Mouse (Mus musculus): Measurements from ENCODE around the gene Itga8. TPM values are rescaled to one million over a fixed set of nuclear protein-coding genes. Genes with fewer than 3 reads are reported as not detected.

Gene Itga8
- polyA plus RNA-seq, 1 experiment from 2014 or later = 8.3 TPM

DNA sequence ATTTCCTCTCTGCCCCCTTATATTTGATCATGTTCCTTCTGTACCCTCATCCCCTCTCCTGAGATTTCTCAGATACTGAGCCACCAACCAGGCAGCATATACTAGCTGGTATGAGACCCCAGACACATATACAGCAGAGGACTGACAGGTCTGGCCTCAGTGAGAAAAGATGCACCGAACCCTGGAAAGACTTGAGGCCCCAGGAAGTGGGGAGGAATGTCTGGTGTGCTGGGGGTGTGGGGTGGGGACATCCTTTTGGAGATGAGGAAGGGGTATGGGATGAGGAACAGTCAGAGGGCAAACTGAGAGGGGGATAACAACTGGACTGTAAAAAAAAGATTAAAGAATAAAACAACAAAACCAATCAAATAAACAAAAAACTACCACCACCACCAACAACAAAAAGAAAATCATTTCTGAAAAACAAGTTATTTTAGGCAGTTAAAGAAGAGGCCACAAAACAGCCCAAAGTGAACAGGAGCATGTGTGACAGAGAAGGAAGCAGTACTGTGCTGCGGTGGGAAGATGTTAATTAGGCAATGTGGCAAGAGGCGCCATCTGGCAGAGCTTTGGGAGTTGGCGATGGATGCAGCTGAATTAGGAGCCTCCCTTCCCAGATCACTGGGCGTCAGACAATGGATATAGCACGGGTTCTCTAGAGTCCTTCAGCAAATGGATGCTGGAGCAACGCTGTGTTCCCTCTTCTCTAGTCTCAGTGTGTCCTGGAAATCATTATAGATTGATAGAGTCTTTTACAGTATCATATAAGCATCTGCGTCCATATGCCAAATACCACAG lies 9.5 kb downstream of the Itga8 start:
- Histone ChIP-seq H3K4me3 (no peak overlapping the region), H3K27ac (replicated peaks) (no peak overlapping the region; the same call in 1 of the 2 replicates), H3K4me1 (peaks cover 20% of the 10 kb centered on the region), H3K27me3 (replicated peaks; ENCODE audit: low read depth, poor library complexity, severe bottlenecking) (no peaks in the 10 kb centered on the region), H3K36me3 (replicated peaks) (no peaks in the 10 kb centered on the region), H3K9me3 (no peaks in the 10 kb centered on the region)
- no peak for DNase-seq (ENCODE audit: low spot score)
- WGBS = 61% methylated on average over 8 of the region's 8 CpGs

DNA sequence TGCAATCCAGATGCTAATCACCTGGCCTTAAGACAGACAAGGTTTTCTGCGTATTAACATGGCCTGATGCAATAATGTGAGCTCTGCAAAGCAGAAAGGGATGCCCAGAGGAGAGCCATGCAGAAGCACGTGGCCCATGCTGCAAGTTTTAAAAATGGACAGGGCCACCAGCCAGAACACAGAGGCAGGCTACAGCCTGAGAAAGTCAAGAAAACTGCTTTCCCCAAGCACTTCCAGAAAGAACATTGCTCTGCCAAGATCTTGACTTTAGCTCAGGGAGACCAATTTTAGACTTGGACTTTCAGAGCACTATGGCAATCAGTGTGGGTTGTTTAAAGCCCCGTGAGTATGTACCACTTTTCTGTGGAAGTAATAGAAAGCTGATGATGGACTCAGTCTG lies 11.5 kb downstream of the Itga8 start:
- H3K27ac ChIP-seq (replicated peaks) = no peak overlapping the region
- H3K27me3 ChIP-seq (replicated peaks; ENCODE audit: low read depth, poor library complexity, severe bottlenecking) = no peaks in the 10 kb centered on the region
- H3K9me3 ChIP-seq = no peaks in the 10 kb centered on the region
- H3K4me1 ChIP-seq = peaks cover 14% of the 10 kb centered on the region
- no peak for DNase-seq (ENCODE audit: low spot score)
- WGBS = 82% methylated on average over 3 of the region's 3 CpGs
- H3K36me3 ChIP-seq (replicated peaks) = no peaks in the 10 kb centered on the region
- H3K4me3 ChIP-seq = no peak overlapping the region

DNA sequence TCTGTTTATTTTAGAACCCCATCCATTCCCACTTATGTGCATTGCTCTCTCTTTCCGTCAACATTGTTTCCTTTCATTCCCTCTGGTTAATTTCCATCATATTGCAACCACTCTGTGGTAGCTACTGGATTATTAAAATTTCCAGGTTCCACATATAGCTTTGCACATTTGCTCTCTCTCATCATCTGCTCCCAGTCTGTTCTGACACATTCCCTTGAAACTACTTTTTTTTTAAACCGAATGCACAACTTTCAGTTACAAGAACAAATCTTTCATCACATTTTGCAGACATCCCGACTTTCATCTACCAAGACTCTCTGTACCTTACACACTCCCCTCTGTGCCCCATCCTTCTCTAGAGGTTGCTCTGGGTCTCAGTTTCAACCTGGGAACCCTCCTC lies 13.9 kb downstream of the Itga8 start:
- H3K27ac ChIP-seq (replicated peaks) = no peak overlapping the region
- H3K36me3 ChIP-seq (replicated peaks) = no peaks in the 10 kb centered on the region
- H3K4me3 ChIP-seq = no peak overlapping the region
- H3K27me3 ChIP-seq (replicated peaks; ENCODE audit: low read depth, poor library complexity, severe bottlenecking) = no peaks in the 10 kb centered on the region
- no peak for DNase-seq (ENCODE audit: low spot score)
- no peaks in the 10 kb centered on the region for H3K9me3 ChIP-seq
- WGBS = 90% methylated on average over 3 of the region's 3 CpGs
- peaks cover 6% of the 10 kb centered on the region; the same call in 1 of the 2 replicates for H3K4me1 ChIP-seq

DNA sequence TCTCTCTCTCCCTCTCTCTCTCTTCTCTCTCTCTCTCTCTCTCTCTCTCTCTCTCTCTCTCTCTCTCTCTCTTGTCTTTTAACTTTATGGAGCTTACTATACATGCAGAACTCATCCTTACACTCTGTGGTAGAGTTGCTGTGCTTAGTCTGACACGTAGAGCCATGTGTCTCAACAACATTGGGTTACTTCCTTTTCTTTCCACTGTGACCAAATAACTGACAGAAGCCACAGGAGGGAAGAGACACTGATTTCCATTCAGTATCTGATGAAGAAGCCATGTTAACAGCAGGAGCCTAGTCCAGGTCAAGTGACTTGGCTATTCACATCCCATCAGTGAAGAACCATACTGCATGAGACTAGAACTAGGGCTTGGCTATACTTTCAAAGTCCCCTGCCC lies 21.1 kb downstream of the Itga8 start:
- no peak for DNase-seq (ENCODE audit: low spot score)
- Histone ChIP-seq H3K27me3 (replicated peaks; ENCODE audit: low read depth, poor library complexity, severe bottlenecking) (no peaks in the 10 kb centered on the region), H3K27ac (replicated peaks) (no peak overlapping the region), H3K4me1 (peaks cover 7% of the 10 kb centered on the region; the same call in 1 of the 2 replicates), H3K9me3 (no peaks in the 10 kb centered on the region), H3K4me3 (no peak overlapping the region), H3K36me3 (replicated peaks) (no peaks in the 10 kb centered on the region)
- WGBS = 82% methylated on average over 1 of the region's 1 CpGs

DNA sequence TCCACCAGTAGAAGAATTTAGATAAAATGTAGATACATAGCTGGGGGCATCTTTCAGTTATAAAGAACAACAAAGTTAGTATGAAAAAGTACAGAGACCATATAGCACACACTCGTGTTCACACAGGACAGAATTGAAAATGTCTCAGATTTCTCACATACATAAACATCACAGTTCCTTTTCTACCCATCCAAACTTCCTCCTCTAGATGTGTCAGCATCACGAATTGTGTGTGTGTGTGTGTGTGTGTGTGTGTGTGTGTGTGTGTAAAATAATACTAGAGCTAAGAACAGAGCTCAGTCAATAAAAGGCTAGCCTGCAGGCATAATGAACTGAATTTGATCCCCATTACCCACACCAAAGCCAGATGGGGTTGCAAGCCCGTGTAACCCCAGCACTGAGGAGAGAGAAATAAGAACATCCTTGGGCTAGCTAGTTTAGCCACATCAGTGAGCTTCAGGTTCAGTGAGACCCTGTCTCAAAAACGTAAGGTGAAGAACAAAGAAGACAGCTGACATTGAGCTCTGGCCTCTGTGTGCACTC lies 22.6 kb downstream of the Itga8 start:
- 49% methylated on average over 4 of the region's 4 CpGs for WGBS
- Histone ChIP-seq H3K4me3 (no peak overlapping the region), H3K4me1 (peaks cover 7% of the 10 kb centered on the region; the same call in 1 of the 2 replicates), H3K36me3 (replicated peaks) (no peaks in the 10 kb centered on the region), H3K27ac (replicated peaks) (no peak overlapping the region), H3K27me3 (replicated peaks; ENCODE audit: low read depth, poor library complexity, severe bottlenecking) (no peaks in the 10 kb centered on the region), H3K9me3 (no peaks in the 10 kb centered on the region)
- no peak for DNase-seq (ENCODE audit: low spot score)

DNA sequence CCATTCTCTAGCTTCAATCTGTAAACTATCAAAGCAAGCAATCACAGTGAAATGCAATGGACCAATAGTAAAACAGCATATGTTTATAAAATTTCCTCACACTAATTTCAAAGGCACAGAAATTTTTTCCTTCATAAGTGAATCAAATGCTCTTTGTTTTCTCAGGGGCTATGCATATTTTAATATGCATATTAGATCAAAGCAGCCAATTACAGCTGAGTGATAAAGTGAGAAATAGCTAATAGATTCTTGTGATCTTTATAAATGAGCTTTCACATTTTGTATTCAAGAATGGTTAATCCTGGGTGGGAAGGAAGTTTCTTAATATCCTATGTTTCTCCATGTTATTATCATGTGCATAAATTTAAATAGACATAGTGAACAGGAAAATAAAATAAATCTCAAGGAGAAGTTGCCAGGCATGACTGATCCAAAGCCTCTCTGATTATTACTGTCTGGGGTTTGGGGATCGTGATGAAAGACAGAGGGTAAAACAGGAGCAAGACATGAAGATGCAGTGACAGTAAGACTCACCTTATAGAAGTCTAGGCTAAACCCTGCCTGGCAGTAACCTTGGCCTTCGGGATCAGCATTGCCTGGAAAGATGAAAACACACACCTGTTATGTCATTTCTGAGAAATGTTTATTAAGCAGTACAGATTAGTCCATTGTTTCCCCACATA lies 44.9 kb downstream of the Itga8 start:
- no peak overlapping the region for H3K27ac ChIP-seq (replicated peaks)
- no peaks in the 10 kb centered on the region for H3K4me1 ChIP-seq
- H3K9me3 ChIP-seq = no peaks in the 10 kb centered on the region
- no peak overlapping the region for H3K4me3 ChIP-seq
- DNase-seq (ENCODE audit: low spot score) = no peak
- WGBS = 90% methylated on average over 2 of the region's 2 CpGs
- H3K27me3 ChIP-seq (replicated peaks; ENCODE audit: low read depth, poor library complexity, severe bottlenecking) = no peaks in the 10 kb centered on the region
- H3K36me3 ChIP-seq (replicated peaks) = no peaks in the 10 kb centered on the region

DNA sequence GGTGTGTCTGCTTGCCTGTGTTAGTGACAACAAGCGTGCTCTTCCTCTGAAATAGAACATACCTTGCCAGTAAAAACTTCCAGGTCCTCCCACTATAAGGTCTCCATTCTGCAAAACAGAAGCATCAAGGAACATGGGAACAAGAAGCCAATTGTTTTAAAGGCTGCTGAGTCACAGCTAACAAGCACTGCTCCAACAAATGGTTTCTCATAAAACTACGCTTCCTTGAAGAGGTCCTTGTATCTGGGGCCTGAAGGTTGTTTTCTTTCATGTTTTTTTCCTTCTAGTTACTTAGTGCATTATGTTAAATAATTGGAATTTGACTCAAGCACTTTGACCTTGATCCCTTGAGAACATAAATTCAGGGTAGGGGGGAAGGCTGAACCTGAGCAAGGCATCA lies 45.8 kb downstream of the Itga8 start:
- no peak overlapping the region for H3K27ac ChIP-seq (replicated peaks)
- WGBS = 64% methylated on average over 2 of the region's 2 CpGs

DNA sequence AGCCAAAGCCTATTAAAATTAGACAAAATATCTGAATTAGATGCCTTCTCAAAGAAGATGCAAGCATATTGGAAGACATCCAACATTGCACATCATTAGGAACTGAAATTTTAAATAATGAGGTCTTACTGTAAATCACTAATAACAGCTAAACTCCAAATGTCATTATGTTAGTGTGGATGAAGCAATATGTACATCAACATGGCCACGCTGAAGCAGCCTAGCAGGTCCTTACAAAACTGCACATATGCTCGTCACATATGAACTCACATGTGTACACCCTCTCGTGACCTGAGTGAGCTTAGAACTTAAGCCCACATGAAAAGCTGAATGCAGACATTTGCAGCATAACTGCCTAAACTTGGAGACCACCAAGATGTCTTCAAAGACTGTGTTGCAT lies 66.4 kb downstream of the Itga8 start:
- no peak for DNase-seq (ENCODE audit: low spot score)
- no peaks in the 10 kb centered on the region for H3K36me3 ChIP-seq (replicated peaks)
- H3K9me3 ChIP-seq = no peaks in the 10 kb centered on the region
- no peak overlapping the region for H3K27ac ChIP-seq (replicated peaks)
- no peaks in the 10 kb centered on the region for H3K27me3 ChIP-seq (replicated peaks; ENCODE audit: low read depth, poor library complexity, severe bottlenecking)
- WGBS = 93% methylated on average over 3 of the region's 3 CpGs
- no peaks in the 10 kb centered on the region for H3K4me1 ChIP-seq
- H3K4me3 ChIP-seq = no peak overlapping the region

More for the DNA sequence above, 45.8 kb downstream of the Itga8 start:
- H3K4me3 ChIP-seq = no peak overlapping the region
- no peaks in the 10 kb centered on the region for H3K27me3 ChIP-seq (replicated peaks; ENCODE audit: low read depth, poor library complexity, severe bottlenecking)
- no peaks in the 10 kb centered on the region for H3K9me3 ChIP-seq
- H3K36me3 ChIP-seq (replicated peaks) = no peaks in the 10 kb centered on the region
- DNase-seq (ENCODE audit: low spot score) = no peak
- no peaks in the 10 kb centered on the region for H3K4me1 ChIP-seq

DNA sequence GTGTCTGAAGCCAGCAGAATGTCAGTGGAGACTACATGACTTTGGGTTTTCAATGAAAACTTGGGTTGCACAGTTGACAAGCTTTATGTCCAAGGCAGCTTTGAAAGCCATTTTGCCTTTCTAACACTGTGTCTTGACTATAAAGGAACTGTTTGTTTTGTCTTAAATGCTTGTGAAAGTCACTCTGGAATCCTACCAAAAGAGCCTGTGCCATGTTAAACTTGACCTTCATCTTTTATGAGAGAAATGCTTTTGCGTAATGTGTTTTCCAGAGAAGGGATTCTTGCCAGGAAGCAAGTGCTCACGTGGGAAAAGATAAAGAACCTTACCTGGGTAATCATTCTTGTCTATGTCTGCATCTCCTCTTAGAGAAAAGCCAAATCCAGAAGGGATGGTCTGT lies 72.0 kb downstream of the Itga8 start:
- no peak overlapping the region for H3K4me3 ChIP-seq
- H3K27ac ChIP-seq (replicated peaks) = no peak overlapping the region
- no peak for DNase-seq (ENCODE audit: low spot score)
- H3K9me3 ChIP-seq = no peaks in the 10 kb centered on the region
- H3K4me1 ChIP-seq = peaks cover 27% of the 10 kb centered on the region
- 98% methylated on average over 2 of the region's 2 CpGs for WGBS
- H3K27me3 ChIP-seq (replicated peaks; ENCODE audit: low read depth, poor library complexity, severe bottlenecking) = no peaks in the 10 kb centered on the region
- no peaks in the 10 kb centered on the region for H3K36me3 ChIP-seq (replicated peaks)

DNA sequence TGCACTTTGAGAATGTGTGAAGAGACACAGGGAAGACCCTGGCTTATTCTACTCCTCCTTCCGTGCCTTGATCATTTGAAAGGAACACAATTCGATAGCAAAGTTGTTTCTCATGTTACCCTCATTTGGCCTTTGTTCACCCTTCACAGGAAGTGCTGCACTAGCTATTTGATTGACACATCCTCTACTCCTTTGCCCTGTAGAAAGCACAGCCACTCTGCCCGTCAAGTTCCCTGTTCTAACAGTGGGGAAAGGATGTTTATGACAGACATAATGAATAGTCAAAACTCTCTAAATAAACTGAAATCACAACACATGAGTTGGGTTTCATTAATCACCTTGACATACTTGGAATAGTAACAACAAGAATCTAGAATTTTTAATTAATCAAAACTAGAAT lies 73.4 kb downstream of the Itga8 start:
- no peak for DNase-seq (ENCODE audit: low spot score)
- 46% methylated on average over 3 of the region's 3 CpGs for WGBS
- Histone ChIP-seq H3K4me1 (peaks cover 29% of the 10 kb centered on the region), H3K27me3 (replicated peaks; ENCODE audit: low read depth, poor library complexity, severe bottlenecking) (no peaks in the 10 kb centered on the region), H3K9me3 (no peaks in the 10 kb centered on the region), H3K4me3 (no peak overlapping the region), H3K36me3 (replicated peaks) (no peaks in the 10 kb centered on the region), H3K27ac (replicated peaks) (no peak overlapping the region)

DNA sequence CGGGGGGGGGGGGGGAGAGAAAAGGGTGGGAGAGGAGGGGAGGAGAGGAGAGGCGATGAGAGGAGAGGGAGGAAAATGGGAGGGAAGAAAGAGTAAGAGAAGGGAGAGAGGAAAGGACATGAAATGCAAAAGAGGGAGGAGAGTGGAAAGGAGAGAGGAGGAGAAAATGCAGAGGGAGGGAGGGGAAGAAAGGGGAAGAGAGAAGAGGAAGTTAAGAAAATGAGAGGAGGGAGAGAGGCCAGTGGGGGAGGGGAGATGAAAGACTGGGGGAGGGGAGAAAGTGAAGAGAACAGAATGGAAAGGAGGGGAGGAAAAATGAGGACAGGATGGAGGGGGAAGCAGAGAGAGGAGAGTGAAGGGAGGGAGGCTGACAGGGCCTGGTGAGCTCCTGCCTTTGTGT lies 74.5 kb downstream of the Itga8 start:
- H3K4me3 ChIP-seq = no peak overlapping the region
- no peaks in the 10 kb centered on the region for H3K27me3 ChIP-seq (replicated peaks; ENCODE audit: low read depth, poor library complexity, severe bottlenecking)
- H3K36me3 ChIP-seq (replicated peaks) = no peaks in the 10 kb centered on the region
- no peak for DNase-seq (ENCODE audit: low spot score)
- peaks cover 29% of the 10 kb centered on the region for H3K4me1 ChIP-seq
- WGBS = 58% methylated on average over 2 of the region's 2 CpGs
- H3K9me3 ChIP-seq = no peaks in the 10 kb centered on the region
- H3K27ac ChIP-seq (replicated peaks) = 0 out of 2 replicates have a peak overlapping the region, but pooled peaks have one; percentile 37

DNA sequence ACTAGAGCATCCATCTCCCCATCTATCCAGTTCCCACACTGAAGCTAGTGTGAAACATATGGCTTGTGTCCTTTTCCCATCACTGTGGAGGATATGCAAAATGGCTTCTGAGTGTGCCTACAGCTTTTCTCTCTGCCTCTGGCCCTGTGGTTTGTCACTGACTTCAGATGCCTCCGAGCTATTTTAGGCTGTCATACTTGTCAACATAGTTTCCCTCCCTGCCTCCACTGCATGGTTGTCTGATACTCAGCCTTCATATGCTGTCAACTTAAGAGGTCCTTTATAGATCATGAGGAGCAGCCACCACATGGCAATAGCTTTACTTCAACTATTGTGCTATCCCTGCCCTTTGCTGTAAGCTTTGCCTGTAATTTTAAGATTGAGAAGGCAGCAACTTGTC lies 75.4 kb downstream of the Itga8 start:
- peaks cover 29% of the 10 kb centered on the region for H3K4me1 ChIP-seq
- no peak for DNase-seq (ENCODE audit: low spot score)
- no peak overlapping the region for H3K4me3 ChIP-seq
- no peak overlapping the region for H3K27ac ChIP-seq (replicated peaks)
- no peaks in the 10 kb centered on the region for H3K27me3 ChIP-seq (replicated peaks; ENCODE audit: low read depth, poor library complexity, severe bottlenecking)
- WGBS = 76% methylated on average over 1 of the region's 1 CpGs
- H3K36me3 ChIP-seq (replicated peaks) = no peaks in the 10 kb centered on the region
- H3K9me3 ChIP-seq = no peaks in the 10 kb centered on the region

DNA sequence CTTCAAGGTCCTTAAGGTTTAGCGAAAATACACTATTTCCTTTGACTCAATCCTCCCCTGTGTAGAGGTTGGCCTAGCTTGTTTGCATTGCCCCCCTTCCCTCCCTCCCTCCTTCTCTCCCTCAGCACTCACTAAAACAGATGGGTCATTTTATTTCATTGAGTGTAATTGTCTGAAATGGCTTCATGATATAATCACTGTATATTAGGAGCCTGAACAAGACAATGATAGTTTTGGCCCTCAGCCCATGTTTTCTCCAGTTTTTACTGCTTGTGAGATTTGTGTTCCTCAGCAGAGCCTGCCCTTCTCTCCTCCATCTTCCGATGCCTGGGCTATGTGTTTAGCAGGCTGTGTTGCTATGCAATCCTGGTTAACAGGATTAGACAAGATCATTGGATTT lies 80.1 kb downstream of the Itga8 start:
- H3K27ac ChIP-seq (replicated peaks) = no peak overlapping the region
- no peak for DNase-seq (ENCODE audit: low spot score)
- H3K4me3 ChIP-seq = no peak overlapping the region
- no peaks in the 10 kb centered on the region for H3K9me3 ChIP-seq
- no peaks in the 10 kb centered on the region for H3K36me3 ChIP-seq (replicated peaks)
- no peaks in the 10 kb centered on the region for H3K27me3 ChIP-seq (replicated peaks; ENCODE audit: low read depth, poor library complexity, severe bottlenecking)
- peaks cover 18% of the 10 kb centered on the region for H3K4me1 ChIP-seq
- 67% methylated on average over 2 of the region's 2 CpGs for WGBS
